Mouse (Mus musculus) B cell, adult 2 months (primary cell): ENCODE results near the gene 0610012G03Rik.

Source experiments
- DNase-seq, 2 experiments: peaks; one replicate each; pipeline ENCODE4 v3.0.0; 2022

Gene 0610012G03Rik

DNA sequence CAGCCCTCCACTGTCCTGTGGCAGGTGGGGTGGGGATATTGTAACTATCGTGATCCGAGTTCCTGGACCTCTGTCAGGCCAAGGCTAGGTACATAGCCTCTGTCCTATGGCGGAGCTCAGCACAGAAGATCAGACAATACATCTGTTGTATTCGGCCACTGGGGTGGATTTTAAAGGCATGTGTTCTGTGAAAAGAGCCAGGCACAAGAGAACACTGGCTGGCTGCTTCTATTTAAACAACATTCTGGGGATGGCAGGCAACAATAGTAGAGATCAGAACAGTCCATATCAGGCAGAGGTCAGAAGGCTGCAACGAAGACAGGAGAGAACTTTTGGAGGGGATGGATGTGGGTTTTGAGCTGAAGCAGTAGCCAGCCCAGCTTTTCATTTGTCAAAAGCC is 16.0 kb downstream of the 0610012G03Rik start:
- DNase-seq, result no peak

DNA sequence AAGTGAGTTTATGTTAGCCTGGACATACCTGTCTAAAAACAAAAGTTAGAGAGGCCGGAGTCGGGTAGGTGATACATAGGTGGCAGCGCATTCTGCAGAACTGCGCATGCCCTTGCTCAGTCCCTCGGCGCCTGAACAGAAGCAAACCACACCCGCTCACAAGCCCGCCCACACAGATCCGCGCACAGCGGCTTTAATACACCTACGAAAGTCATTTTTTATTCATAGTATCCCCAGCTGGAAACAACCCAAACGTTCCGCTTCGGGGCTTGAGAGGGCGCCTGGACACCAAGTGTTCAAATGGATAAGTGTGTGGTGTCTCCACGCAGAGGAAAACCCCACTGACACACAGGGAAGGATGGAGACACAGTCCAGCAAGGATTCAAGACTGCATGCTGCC is 17.0 kb downstream of the 0610012G03Rik start:
- no peak for DNase-seq

DNA sequence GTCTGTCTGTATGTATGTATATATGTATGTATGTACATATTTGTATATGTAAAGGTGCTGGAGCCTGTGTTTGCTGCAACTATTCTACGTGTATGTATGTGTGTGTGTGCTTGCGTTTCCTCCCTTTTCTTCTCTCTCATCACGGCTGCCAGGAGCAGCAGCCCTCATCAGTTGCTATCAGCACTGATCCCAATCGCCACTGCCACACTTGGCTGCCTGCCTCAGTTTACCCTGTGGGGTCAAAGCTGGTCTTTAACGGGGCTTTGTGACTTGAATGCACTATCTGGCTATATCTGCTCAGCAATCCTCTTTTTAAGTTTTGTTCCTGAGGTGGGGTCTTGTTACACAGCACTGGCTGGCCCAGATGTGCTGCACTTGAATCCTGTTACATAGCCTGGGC is 20.9 kb downstream of the 0610012G03Rik start:
- no peak for DNase-seq

DNA sequence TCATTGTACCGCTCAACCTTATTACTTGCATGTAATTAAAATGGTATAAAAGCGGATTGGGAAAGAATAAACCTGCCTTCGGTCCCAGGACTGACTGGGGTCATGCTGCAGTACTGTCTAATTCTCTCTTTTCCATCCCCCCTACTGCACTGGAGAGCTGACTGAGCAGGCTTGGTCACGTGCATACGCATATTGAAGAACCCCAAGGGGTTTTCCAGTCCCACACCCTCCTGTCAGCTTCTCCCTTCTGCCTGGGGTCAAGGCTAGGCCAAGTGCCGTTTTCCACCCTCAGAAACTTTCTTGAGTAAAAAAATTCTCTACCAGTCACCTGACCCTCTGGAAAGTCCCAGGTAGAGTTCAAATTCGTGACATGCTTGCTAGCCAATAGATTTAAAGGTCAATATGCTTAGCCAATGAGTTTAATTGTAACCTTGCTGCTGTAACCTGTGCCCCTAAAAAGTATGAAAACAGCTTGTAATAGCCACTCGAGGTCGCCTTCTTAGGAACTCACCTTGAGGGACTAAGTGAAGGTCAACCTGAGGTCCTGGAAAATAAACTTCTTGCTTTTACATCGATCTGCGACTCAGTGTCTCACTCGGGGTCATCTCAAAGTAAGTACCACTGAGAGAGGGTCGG is 21.6 kb downstream of the 0610012G03Rik start:
- DNase-seq, result no peak

DNA sequence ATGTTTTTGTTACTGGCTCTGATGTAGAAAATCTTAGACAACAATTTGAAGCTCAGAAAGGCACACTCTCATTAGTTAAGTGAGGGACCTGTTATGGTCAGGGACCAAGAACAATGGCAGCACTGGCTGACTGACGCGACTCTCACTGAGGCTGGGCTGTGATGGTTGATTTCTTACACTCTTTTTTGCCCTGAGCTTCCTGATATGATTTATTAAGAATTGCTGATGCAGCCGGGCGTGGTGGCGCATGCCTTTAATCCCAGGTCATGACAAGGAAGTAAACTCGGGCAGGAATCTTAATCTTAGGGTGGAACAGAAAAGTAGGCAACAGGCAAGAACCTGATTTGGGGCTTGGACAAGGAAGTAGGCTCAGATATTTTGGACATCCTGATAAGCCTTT is 22.2 kb downstream of the 0610012G03Rik start:
- no peak for DNase-seq

DNA sequence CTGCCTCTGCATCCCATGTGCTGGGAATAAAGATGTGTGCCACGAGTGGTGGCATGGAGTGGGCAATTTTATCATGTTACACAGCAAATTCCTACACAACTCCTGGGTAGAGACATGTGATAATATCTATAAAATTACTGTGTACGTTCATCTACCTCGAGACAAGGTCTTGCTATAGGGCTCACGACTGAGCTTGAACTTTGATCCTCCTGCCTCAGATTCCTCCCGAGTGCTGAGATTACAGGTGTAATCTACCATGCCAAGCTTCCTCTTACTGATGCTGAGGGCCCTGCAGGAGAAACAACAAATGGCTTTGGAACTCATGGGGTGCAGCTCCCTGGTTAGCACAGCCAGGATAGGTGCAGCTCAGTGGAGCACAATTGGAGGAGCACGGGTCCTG is 23.9 kb downstream of the 0610012G03Rik start:
- no peak for DNase-seq

DNA sequence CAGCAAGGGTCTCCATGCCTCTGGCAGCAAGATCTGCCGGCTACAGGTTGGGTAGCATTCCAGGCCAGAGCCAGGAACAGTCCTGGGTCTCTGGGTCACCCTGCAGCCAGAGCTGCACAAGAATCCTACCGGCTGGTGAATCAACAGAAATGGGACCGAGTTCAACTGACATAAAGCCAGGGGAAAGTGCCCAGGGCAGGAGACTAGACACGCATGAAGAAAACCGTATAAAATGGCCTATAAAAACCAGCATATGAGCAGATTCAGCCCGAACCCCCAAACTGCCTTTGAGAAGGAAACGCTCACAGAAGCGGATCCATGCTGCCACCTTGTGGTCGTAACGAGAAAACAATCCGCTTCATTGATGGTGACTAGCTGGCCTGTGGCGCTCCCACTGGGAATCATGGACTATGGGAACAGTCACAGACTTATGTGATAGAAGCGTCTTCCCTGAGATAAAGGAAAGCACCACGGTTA is 30.0 kb downstream of the 0610012G03Rik start:
- DNase-seq, result peak; percentile 67 to 72

DNA sequence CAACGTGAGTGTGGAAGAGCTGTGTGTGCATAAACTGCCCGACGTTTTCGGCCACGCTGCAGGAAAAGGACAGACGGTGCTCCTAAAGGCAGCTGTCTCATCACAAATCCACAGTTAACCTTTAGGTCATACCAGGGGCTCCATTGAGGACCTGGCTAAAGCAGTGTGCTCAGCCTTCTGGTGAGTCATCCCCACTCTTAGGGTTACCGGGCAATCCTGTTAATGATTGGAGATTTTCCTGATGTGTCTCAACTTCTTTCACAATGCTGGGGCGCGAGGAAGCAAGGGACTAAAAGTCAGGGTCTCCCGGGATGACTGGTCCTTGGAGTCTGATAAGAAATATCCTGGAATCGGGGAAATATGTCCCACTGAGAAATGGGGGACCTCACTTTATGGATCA is 30.5 kb downstream of the 0610012G03Rik start:
- no peak for DNase-seq

DNA sequence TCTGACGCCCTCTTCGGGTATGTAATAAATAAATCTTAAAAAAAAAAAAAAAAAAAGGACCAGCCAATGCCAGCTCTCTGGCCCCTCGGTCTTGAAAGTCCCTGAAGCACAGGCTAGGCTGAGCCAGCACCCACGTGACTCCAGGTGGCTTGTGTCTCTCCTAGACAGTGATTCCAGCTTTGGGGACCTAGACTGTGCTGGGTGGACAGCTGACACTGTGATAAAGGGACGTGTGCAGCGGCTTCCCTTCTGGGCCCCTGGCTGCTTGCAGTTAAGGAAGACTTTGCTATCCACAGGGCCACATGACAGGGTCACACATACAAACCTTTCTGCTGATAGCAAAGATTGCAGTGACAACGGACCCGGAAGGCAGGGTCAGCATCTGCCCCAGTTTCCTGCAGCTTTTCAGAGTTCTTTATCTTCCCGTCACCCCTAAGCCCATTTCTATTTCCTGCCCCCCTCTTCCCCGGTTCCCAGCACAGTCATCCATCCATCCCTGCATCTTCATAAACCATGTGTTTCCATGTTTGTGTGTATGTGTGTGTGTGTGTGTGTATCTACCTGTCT is 37.9 kb downstream of the 0610012G03Rik start:
- DNase-seq, result no peak

DNA sequence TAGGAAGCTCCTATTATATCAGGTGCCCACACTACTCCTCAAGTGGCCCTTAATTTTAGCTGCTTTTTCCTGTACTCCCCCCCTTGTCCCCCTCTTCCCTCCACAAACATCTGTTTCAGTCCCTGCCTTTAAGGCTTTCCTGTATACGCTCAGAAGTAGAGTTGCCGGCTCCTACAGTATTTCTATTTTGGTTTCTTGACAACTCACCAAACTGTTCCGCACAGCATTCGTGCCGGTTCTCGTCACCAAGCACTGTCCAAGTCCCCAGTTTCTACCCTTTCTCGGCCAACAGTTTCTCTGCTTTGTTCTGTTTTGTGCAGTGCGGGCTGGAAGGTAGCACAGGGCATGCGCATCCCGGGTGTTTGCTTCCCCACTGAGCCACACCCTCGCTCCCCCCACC is 39.3 kb downstream of the 0610012G03Rik start:
- no peak for DNase-seq

DNA sequence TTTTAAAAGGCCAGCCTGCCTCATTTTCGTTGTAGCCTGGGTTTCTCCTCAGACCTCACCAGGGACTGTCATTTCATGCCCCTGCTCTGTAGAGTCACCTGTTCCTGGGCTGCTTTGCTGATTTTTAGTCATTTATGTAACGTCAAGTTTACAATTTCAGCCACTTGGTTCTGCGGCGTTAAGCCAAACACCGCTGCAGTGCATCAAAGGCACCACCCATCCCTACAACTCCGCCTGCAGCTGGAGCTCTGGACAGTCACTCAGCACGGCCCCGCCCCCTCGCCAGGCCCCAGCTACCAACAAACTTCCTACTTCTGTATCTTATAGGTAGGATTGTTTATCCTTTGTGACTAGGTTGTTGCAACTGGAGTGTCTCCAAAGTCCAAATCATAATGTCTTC is 41.4 kb downstream of the 0610012G03Rik start:
- DNase-seq, result no peak

DNA sequence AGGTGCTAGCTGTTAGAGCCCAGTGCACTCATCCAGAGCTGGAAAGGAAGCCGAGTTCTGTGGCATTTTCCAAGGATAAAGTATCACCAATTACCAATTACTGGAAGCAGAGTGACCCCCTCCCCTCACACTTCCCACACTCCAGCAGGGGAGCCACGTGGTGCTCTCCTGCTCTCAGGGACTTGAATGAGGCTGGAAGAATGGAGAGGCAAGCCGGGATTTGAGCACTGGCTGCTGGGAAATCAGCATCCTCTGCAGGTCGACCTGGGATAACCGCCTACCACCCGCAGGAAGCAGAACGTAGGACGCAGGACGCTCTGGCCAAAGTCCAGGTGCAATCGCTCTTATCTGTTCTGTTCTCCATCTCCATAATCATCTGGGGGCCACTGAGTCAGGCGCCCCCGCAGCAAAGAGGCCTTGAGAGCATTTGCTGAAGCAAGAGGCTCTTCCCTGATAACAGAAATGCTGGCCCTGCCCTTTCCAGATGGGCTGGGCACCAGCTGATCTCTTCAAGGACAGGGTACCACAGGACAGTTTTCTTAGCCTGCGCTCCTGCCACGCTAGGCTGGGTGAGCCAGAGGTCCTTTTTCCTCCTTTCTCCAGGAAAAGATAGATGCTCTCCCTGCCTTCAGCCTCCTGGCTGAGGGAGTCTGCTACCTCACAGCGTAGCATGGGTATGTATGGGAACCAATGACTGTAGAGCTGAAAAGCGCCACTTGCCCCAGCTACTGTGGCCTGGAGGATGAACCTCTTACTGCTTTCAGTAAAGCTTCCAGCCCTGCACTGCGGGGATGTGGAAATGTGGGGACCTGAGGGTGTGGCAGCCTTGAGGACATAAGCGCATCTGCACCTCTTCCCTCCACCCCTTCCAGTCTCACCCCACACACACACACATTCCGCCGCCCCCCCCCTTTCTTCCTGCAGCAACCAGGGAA is 42.1 kb downstream of the 0610012G03Rik start:
- DNase-seq, result no peak

DNA sequence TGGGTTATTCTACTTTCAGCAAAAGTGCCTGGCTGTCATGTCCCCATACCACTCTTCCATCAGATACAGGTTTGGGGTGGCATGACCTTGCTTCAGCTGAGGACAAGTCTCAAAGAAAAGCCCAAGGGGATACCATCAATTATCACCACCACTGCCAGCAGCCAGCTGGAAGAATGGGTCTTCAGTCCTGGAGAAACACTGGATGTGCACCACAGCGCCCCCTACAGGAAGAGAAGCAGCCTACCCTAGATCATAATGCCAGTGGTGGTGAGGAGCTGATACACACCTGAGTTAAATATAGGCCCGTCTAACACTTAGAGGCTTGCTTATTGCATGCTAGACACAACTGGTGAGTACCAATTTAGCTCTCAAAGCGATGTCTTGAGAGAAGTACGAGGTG is 43.0 kb downstream of the 0610012G03Rik start:
- DNase-seq, result peak; percentile 38 to 42

DNA sequence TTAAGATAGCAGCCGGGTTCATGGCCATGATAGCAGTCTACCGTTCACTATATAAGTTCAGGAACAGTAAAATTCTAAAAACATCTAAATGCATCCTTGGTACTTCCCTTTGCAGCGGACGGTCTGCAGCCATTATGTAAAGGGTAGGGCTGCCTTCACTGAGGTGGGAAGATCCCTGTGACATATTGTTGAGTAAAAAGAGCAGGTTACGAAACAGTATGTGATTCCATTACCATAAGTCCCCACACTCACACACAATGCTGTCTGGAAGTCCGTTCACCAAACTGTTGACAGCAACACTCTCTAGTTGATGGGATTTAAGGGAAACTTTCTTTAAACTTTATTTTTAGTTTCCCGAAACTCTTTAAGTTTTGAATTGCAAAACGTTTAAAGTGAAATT is 45.1 kb downstream of the 0610012G03Rik start:
- no peak for DNase-seq

DNA sequence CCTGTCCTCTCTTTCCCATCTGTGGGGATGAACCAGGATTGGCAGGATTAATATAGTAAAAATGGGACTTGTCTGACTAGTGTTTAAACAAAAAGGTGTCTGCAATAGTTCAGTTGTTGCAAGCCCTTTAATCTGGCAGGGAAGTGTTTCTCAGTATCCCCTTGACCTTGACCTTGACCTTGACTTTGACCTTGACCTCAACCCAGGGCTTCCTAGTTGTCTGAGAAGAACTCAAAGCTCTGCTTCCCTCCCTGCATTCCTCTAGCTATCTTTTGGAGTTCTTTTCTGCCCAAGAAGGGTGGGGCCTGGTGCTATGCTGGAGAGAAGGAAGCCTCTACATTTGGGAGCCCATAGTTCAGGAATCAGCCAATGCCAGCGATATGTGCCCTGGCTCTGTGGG is 46.4 kb downstream of the 0610012G03Rik start:
- DNase-seq, result no peak

DNA sequence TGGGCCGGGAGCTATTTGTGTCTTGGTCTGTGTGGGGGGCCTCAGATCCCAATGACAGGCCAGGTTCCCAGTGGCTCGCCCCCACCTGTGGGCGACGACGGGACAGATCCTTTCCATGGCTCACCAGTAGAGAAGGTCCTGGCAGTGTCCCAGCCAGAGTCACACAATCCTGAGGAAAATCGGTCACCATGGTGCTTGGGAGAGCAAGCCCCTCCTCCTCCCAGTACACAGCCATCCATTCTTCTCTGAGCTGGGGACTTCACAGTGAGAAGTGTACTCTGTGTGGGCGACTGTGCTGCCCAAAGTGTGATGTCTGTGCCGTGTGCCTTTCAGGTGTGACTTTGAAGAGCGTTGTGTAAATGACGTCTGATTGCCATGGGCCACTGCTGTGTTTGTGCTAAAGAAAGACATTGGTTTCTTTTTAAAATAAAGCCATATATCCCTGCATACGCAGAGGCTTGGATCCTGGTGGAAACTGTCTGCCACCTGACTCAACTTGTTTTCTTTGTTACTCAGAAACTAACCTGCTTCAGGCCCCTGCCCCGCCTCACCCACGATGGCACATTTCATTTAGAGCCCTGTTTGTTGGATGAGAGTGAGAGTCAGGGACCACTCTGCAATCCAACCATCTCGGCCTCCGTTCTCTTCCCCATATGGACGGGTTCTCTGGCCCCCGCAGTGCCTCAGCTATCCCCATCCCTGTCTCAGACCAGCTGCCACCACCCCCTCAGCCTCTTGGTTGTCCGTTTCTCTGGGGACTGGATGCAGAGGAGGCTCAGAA is 49.6 kb downstream of the 0610012G03Rik start:
- DNase-seq, result no peak
